In the genomic region with DNA sequence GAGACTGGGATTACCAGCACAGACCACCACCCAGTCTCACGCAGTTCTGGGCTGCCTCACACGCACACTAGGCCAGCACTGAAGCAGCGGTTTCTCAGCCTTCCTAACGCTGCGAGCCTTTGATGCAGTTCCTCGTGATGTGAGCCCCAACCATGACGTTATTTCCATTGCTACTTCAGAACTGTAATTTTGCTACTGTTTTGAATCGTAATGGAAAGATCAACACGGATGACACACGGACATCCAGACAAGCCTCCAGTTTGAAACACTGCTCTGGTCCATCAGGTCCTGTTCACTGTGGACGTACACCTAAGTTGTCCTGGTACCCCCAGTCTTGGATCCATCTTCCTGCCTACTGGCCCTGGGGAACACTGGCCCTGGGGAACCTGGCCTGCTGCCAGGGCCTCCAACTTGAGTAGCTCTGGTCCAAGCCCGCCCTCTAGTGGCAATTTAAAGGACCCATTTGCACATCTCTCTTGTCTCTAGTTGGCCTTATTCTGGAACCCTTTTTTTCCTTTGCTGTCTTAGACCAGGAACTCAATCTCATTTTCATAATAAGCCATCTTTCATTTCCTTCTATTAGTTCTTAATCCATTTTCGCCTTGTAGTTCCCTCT, we compare ENCODE assay signal across 8 mouse cellular contexts. TPM values are rescaled to one million over a fixed set of nuclear protein-coding genes. Genes with fewer than 3 reads are reported as not detected.
DNase-seq lines count a peak whose midpoint lies in the region; ATAC-seq and TF ChIP-seq lines count a peak whose summit lies in the region.

No protein-coding gene starts in this region.

- no peak overlapping the region for H3K4me2 ChIP-seq in kidney, embryonic 15.5 days
- no peak overlapping the region for H3K4me2 ChIP-seq in forebrain, postnatal 0 days (ENCODE audit: low read depth)
- H3K4me2 ChIP-seq in midbrain, embryonic 14.5 days (ENCODE audit: low read length), result no peak overlapping the region

- WGBS in kidney, embryonic 15.5 days, result 70% methylated on average over 13 of the region's 13 CpGs
- WGBS in forebrain, postnatal 0 days, result 67% methylated on average over 13 of the region's 13 CpGs
- WGBS in midbrain, embryonic 14.5 days, result 70% methylated on average over 13 of the region's 13 CpGs

- no peak overlapping the region for H3K4me3 ChIP-seq in kidney, embryonic 15.5 days (replicated peaks)
- H3K4me3 ChIP-seq in forebrain, postnatal 0 days (ENCODE audit: low read depth, low read length), result no peak overlapping the region
- no peak overlapping the region for H3K4me3 ChIP-seq in midbrain, embryonic 14.5 days (replicated peaks; ENCODE audit: low read depth, low read length)

- no peak overlapping the region for H3K9ac ChIP-seq in kidney, embryonic 15.5 days
- no peak overlapping the region for H3K9ac ChIP-seq in forebrain, postnatal 0 days
- H3K9ac ChIP-seq in midbrain, embryonic 14.5 days (replicated peaks; ENCODE audit: low read length), result no peak overlapping the region

- DNase-seq in kidney, adult 11 months, result peak; percentile 53
- peak; percentile 57 for DNase-seq in cerebellum, adult 11-12 months
- peak; percentile 76 for DNase-seq in forebrain, postnatal 0 days
- DNase-seq in induced T-regulatory cell, adult 2 months (ENCODE audit: low read depth), result peak; percentile 91
- DNase-seq in left cerebral cortex, adult 8-10 months (ENCODE audit: low spot score in 2 of 2), result peak; percentile 23 to 48
- peak; percentile 89 for DNase-seq in midbrain, embryonic 14.5 days
- peak; percentile 41 to 58 for DNase-seq in spleen, postnatal 36 days (ENCODE audit: low spot score in 2 of 2)

- no peak overlapping the region for H3K27ac ChIP-seq in kidney, embryonic 15.5 days
- H3K27ac ChIP-seq in forebrain, postnatal 0 days (ENCODE audit: low read depth, low read length), result no peak overlapping the region
- no peak overlapping the region for H3K27ac ChIP-seq in midbrain, embryonic 14.5 days (replicated peaks; ENCODE audit: low read depth, low read length)

- peak; percentile 76 for TF ChIP-seq CTCF in forebrain, postnatal 0 days (IDR thresholded peaks at IDR 0.05; ENCODE audit: low read depth)

- H3K27me3 ChIP-seq in kidney, embryonic 15.5 days, result no peaks in the 10 kb centered on the region
- H3K27me3 ChIP-seq in forebrain, postnatal 0 days (ENCODE audit: insufficient read depth, low read length), result no peaks in the 10 kb centered on the region
- H3K27me3 ChIP-seq in midbrain, embryonic 14.5 days (ENCODE audit: control insufficient read depth, insufficient read depth, low read length), result no peaks in the 10 kb centered on the region

- no peaks in the 10 kb centered on the region for H3K4me1 ChIP-seq in kidney, embryonic 15.5 days
- no peaks in the 10 kb centered on the region for H3K4me1 ChIP-seq in forebrain, postnatal 0 days (ENCODE audit: insufficient read depth)
- H3K4me1 ChIP-seq in midbrain, embryonic 14.5 days (ENCODE audit: control insufficient read depth, insufficient read depth, low read length), result no peaks in the 10 kb centered on the region

- ATAC-seq in kidney, embryonic 15.5 days (replicated peaks; ENCODE audit: low FRiP score), result no peak
- ATAC-seq in forebrain, postnatal 0 days, result 0 out of 2 replicates have a peak, but pooled peaks have one; percentile 51
- ATAC-seq in midbrain, embryonic 14.5 days (ENCODE audit: low FRiP score, low TSS enrichment), result no peak

- H3K9me3 ChIP-seq in kidney, embryonic 15.5 days (replicated peaks), result no peaks in the 10 kb centered on the region
- no peaks in the 10 kb centered on the region for H3K9me3 ChIP-seq in forebrain, postnatal 0 days (ENCODE audit: low read length)
- no peaks in the 10 kb centered on the region for H3K9me3 ChIP-seq in midbrain, embryonic 14.5 days (ENCODE audit: control insufficient read depth, low read length)

- H3K36me3 ChIP-seq in kidney, embryonic 15.5 days, result peaks cover 21% of the 10 kb centered on the region
- peaks cover 8% of the 10 kb centered on the region; the same call in 1 of the 2 replicates for H3K36me3 ChIP-seq in forebrain, postnatal 0 days (ENCODE audit: insufficient read depth)
- peaks cover 9% of the 10 kb centered on the region for H3K36me3 ChIP-seq in midbrain, embryonic 14.5 days (ENCODE audit: control insufficient read depth, insufficient read depth, low read length)

RNA-seq across cellular contexts. Expression of a gene that starts 12.1 kb away (rescaled TPM):
- 139 TPM in 2 replicates for polyA plus RNA-seq in kidney, embryonic 15.5 days (2015; fragmentation: Nextera tagmentation; extraction: Ambion mirVana)
- total RNA-seq in forebrain, postnatal 0 days (2014; rRNA removed), result 48.4 and 50.2 TPM in 2 replicates
- polyA plus RNA-seq in forebrain, postnatal 0 days (2015; fragmentation: Nextera tagmentation; extraction: Ambion mirVana), result 68.5 and 85.3 TPM in 2 replicates
- total RNA-seq in left cerebral cortex, adult 8-10 months (2022), result 10 to 100 TPM in 3 of 4 experiments, 1 to 10 TPM in 1; 9.7 to 14.9 (median 11.3) TPM
- polyA plus RNA-seq in midbrain, embryonic 14.5 days (2014; fragmentation: Nextera tagmentation; extraction: Ambion mirVana), result 75.9 and 87.0 TPM in 2 replicates

RNA-seq across cellular contexts. Expression of a gene that starts 36.9 kb away (rescaled TPM):
- 0.31 and 0.42 TPM in 2 replicates for polyA plus RNA-seq in kidney, embryonic 15.5 days (2015; fragmentation: Nextera tagmentation; extraction: Ambion mirVana)
- total RNA-seq in forebrain, postnatal 0 days (2014; rRNA removed), result not detected in 2 replicates
- polyA plus RNA-seq in forebrain, postnatal 0 days (2015; fragmentation: Nextera tagmentation; extraction: Ambion mirVana), result 0.39 and 0.41 TPM in 2 replicates
- not detected for total RNA-seq in left cerebral cortex, adult 8-10 months (2022)
- polyA plus RNA-seq in midbrain, embryonic 14.5 days (2014; fragmentation: Nextera tagmentation; extraction: Ambion mirVana), result 0.34 and 0.53 TPM in 2 replicates

RNA-seq across cellular contexts. Expression of a gene that starts 37.5 kb away (rescaled TPM):
- polyA plus RNA-seq in kidney, embryonic 15.5 days (2015; fragmentation: Nextera tagmentation; extraction: Ambion mirVana), result 0.62 and 1.1 TPM in 2 replicates
- total RNA-seq in forebrain, postnatal 0 days (2014; rRNA removed), result 0.14 and 0.85 TPM in 2 replicates
- 0.48 and 0.64 TPM in 2 replicates for polyA plus RNA-seq in forebrain, postnatal 0 days (2015; fragmentation: Nextera tagmentation; extraction: Ambion mirVana)
- total RNA-seq in left cerebral cortex, adult 8-10 months (2022), result under 1 TPM; 0.15 to 0.75 (median 0.35) TPM
- polyA plus RNA-seq in midbrain, embryonic 14.5 days (2014; fragmentation: Nextera tagmentation; extraction: Ambion mirVana), result not detected in 2 replicates

Comparison
In these comparisons a context has a peak if more than half of its experiments do, and no peak if none do; other contexts are left out.
1. DNase-seq: peak in every context shown above with its lines; median percentile 91 in induced T-regulatory cell, adult 2 months; 89 in midbrain, embryonic 14.5 days; 76 in forebrain, postnatal 0 days; 57 in cerebellum, adult 11-12 months; 53 in kidney, adult 11 months; 50 in spleen, postnatal 36 days; 36 in left cerebral cortex, adult 8-10 months.